Mouse (Mus musculus) left cerebral cortex, postnatal 14 days (tissue): ENCODE data around the gene Itpr1. TPM values are rescaled to one million over a fixed set of nuclear protein-coding genes. Genes with fewer than 3 reads are reported as not detected.

ENCODE experiments used
- DNase-seq, 2 experiments: peaks; one replicate each; pipeline ENCODE4 v3.0.0; 2021 to 2022; ENCODE audit warnings: low spot score in 2 of 2, mixed read lengths in 1 of 2
- intact Hi-C: fragments of 180-260 bp; cut with DNase I; formaldehyde crosslinking; loops from one replicate; pipeline ENCODE4 v1.15.1; 2025
- total RNA-seq, 2 experiments: library from RNA; stranded (reverse); gene quantifications; 2 replicates each; pipeline ENCODE4 v1.2.3; 2021

Itpr1 gene
- total RNA-seq, 2 experiments from 2014 or later: 156 to 179 TPM

GRCm38 (mm10) chr6:108306910-108307584, 94.2 kb downstream of the Itpr1 start:
- intact Hi-C loops: loop anchor here (5.0 kb wide), 1 partner anchor 95 kb away; the partner anchor contains the start of gene Itpr1
- DNase-seq: no peak

- DNase-seq: peak in 1 of 2 experiments; percentile 48
- intact Hi-C loops: loop anchor here (5.0 kb wide), 1 partner anchor 95 kb away; the partner anchor contains the start of gene Itpr1
Observed at GRCm38 (mm10) chr6:108307770-108308169, 94.9 kb downstream of the Itpr1 start.

GRCm38 (mm10) chr6:108309391-108310182, 96.7 kb downstream of the Itpr1 start:
- intact Hi-C loops: loop anchor here (5.0 kb wide), 1 partner anchor 97 kb away; the partner anchor contains the start of gene Itpr1
- DNase-seq: peak in 1 of 2 experiments; percentile 41

GRCm38 (mm10) chr6:108313056-108313455, 100.2 kb downstream of the Itpr1 start:
- intact Hi-C loops: no loop called here
- DNase-seq: no peak

- intact Hi-C loops: no loop called here
- DNase-seq: no peak
Observed at GRCm38 (mm10) chr6:108313997-108314396, 101.1 kb downstream of the Itpr1 start.

- intact Hi-C loops: no loop called here
- no peak for DNase-seq
Observed at GRCm38 (mm10) chr6:108316268-108316824, 103.5 kb downstream of the Itpr1 start.

- no peak for DNase-seq
- intact Hi-C loops: no loop called here
Observed at GRCm38 (mm10) chr6:108316951-108317350, 104.1 kb downstream of the Itpr1 start.

- intact Hi-C loops: no loop called here
- DNase-seq: peak; percentile 58 to 63
Observed at GRCm38 (mm10) chr6:108321653-108322052, 108.8 kb downstream of the Itpr1 start.

GRCm38 (mm10) chr6:108324464-108325025, 111.6 kb downstream of the Itpr1 start:
- intact Hi-C loops: no loop called here
- DNase-seq: no peak

GRCm38 (mm10) chr6:108325400-108325799, 112.5 kb downstream of the Itpr1 start:
- DNase-seq: no peak
- intact Hi-C loops: no loop called here

GRCm38 (mm10) chr6:108325948-108326411, 113.1 kb downstream of the Itpr1 start:
- intact Hi-C loops: no loop called here
- no peak for DNase-seq

- no peak for DNase-seq
- intact Hi-C loops: no loop called here
Observed at GRCm38 (mm10) chr6:108326751-108327161, 113.9 kb downstream of the Itpr1 start.

GRCm38 (mm10) chr6:108327561-108327960, 114.7 kb downstream of the Itpr1 start:
- DNase-seq: no peak
- intact Hi-C loops: no loop called here

- no peak for DNase-seq
- intact Hi-C loops: no loop called here
Observed at GRCm38 (mm10) chr6:108328296-108328695, 115.4 kb downstream of the Itpr1 start.

- intact Hi-C loops: no loop called here
- no peak for DNase-seq
Observed at GRCm38 (mm10) chr6:108330461-108330860, 117.6 kb downstream of the Itpr1 start.

GRCm38 (mm10) chr6:108331268-108331667, 118.4 kb downstream of the Itpr1 start:
- intact Hi-C loops: no loop called here

GRCm38 (mm10) chr6:108334059-108334458, 121.2 kb downstream of the Itpr1 start:
- DNase-seq: no peak
- intact Hi-C loops: no loop called here

More at GRCm38 (mm10) chr6:108331268-108331667, 118.4 kb downstream of the Itpr1 start:
- DNase-seq: no peak

- intact Hi-C loops: no loop called here
- DNase-seq: no peak
Observed at GRCm38 (mm10) chr6:108335202-108335823, 122.4 kb downstream of the Itpr1 start.

- intact Hi-C loops: no loop called here
- DNase-seq: no peak
Observed at GRCm38 (mm10) chr6:108336506-108336905, 123.6 kb downstream of the Itpr1 start.
